23 mouse cellular contexts compared by ENCODE assay signal in the genomic region with DNA sequence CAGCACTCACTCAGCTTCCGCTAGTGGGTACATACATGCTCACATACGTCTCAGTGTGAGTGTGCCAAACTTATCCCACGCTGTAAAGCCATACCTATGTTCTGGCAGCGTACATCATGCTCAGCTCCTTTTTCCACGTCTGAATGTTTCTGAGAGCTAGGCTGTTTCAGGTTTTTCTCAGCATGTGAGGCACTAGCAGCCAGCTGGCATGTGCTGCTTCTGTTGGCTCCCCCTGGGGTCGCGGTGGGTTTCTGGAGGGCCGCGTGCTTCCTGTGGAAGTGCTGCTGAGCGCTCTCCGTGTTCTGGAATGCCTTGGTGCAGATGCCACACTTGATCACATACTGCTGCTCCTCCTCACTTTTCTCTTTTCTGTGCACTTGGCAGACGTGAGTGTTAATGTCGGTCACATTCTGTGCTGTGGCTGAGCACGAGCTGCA. TPM values are rescaled to one million over a fixed set of nuclear protein-coding genes. Genes with fewer than 3 reads are reported as not detected.
DNase-seq lines count a peak whose midpoint lies in the region; ATAC-seq lines count a peak whose summit lies in the region.
"Had no signal": no experiment of that assay in that cellular context is flagged by ENCODE, and none has a peak within 500 bp of the region (broad histone marks: within the 10 kb centered on the region; RNA-seq: fewer than 3 reads in every experiment).

No protein-coding gene starts in this region.

- H3K9me3 ChIP-seq in forebrain, embryonic 15.5 days: no peaks in the 10 kb centered on the region
- H3K9me3 ChIP-seq in forebrain, embryonic 11.5 days (ENCODE audit: control insufficient read depth, low read length): no peaks in the 10 kb centered on the region
- H3K9me3 ChIP-seq: heart, embryonic 12.5 days; hindbrain, embryonic 13.5 days; megakaryocyte, embryonic 14.5 days; stomach, embryonic 15.5 days had no signal

- no peak overlapping the region for H3K4me2 ChIP-seq in forebrain, embryonic 15.5 days (replicated peaks)
- no peak overlapping the region for H3K4me2 ChIP-seq in forebrain, embryonic 11.5 days (ENCODE audit: low read depth, low read length, severe bottlenecking)
- H3K4me2 ChIP-seq: heart, embryonic 12.5 days; hindbrain, embryonic 13.5 days; liver, embryonic 11.5 days; stomach, embryonic 15.5 days had no signal

- ATAC-seq in forebrain, embryonic 15.5 days (replicated peaks): no peak
- ATAC-seq in forebrain, embryonic 11.5 days (replicated peaks; ENCODE audit: low FRiP score): no peak
- ATAC-seq: intestine, embryonic 16.5 days had no signal

- peaks cover 37% of the 10 kb centered on the region for H3K36me3 ChIP-seq in forebrain, embryonic 15.5 days
- H3K36me3 ChIP-seq in forebrain, embryonic 11.5 days (ENCODE audit: control insufficient read depth, insufficient read depth, low read length): peaks cover 2% of the 10 kb centered on the region; the same call in 1 of the 2 replicates

- WGBS in forebrain, embryonic 15.5 days: 78% methylated on average over 14 of the region's 14 CpGs
- WGBS in forebrain, embryonic 11.5 days: 93% methylated on average over 14 of the region's 14 CpGs

- H3K27ac ChIP-seq in forebrain, embryonic 15.5 days (replicated peaks): 0 out of 2 replicates have a peak overlapping the region, but pooled peaks have one; percentile 11
- H3K27ac ChIP-seq in forebrain, embryonic 11.5 days (ENCODE audit: low read depth, low read length): no peak overlapping the region
- H3K27ac ChIP-seq: hindbrain, embryonic 13.5 days; stomach, embryonic 15.5 days had no signal

- intact Hi-C loops in gastrocnemius, postnatal 36 days (cut with DNase I): no loop called here

- no peak for DNase-seq in forebrain, embryonic 11.5 days (ENCODE audit: low spot score)
- peak; percentile 19 for DNase-seq in layer of hippocampus, adult 9-11 months
- no peak for DNase-seq in layer of hippocampus, postnatal 25 days (ENCODE audit: extremely low spot score in 1 of 2, low spot score in 1 of 2)
- peak; percentile 32 for DNase-seq in cerebellum, adult 9-11 months
- peak; percentile 58 to 61 for DNase-seq in cerebellum, postnatal 25 days
- no peak for DNase-seq in testis, postnatal 10 days (ENCODE audit: low spot score)
- DNase-seq in gastrocnemius, postnatal 36 days: no peak
- DNase-seq: adrenal gland, adult 8-10 months; embryo, embryonic 11 days; heart, postnatal 14 days; kidney, postnatal 36 days; lung, adult 18-20 months; lung, postnatal 14 days; midbrain, embryonic 14.5 days; right cerebral cortex, postnatal 25 days had no signal

- H3K9ac ChIP-seq in forebrain, embryonic 15.5 days (replicated peaks): no peak overlapping the region
- H3K9ac ChIP-seq in forebrain, embryonic 11.5 days (ENCODE audit: low read length): no peak overlapping the region
- H3K9ac ChIP-seq: heart, embryonic 12.5 days; hindbrain, embryonic 13.5 days; stomach, embryonic 15.5 days had no signal

- no peaks in the 10 kb centered on the region for H3K4me1 ChIP-seq in forebrain, embryonic 15.5 days
- H3K4me1 ChIP-seq in forebrain, embryonic 11.5 days (replicated peaks; ENCODE audit: control insufficient read depth, insufficient read depth, low read length): no peaks in the 10 kb centered on the region
- H3K4me1 ChIP-seq: heart, embryonic 12.5 days; hindbrain, embryonic 13.5 days; stomach, embryonic 15.5 days had no signal

- no peaks in the 10 kb centered on the region for H3K27me3 ChIP-seq in forebrain, embryonic 15.5 days
- no peaks in the 10 kb centered on the region for H3K27me3 ChIP-seq in forebrain, embryonic 11.5 days (ENCODE audit: control insufficient read depth, insufficient read depth, low read length)
- H3K27me3 ChIP-seq: heart, embryonic 12.5 days; hindbrain, embryonic 13.5 days; megakaryocyte, embryonic 14.5 days; stomach, embryonic 15.5 days had no signal

- no peak overlapping the region for H3K4me3 ChIP-seq in forebrain, embryonic 15.5 days
- no peak overlapping the region for H3K4me3 ChIP-seq in forebrain, embryonic 11.5 days (ENCODE audit: low read depth, low read length)
- H3K4me3 ChIP-seq: heart, embryonic 12.5 days; hindbrain, embryonic 13.5 days; megakaryocyte, embryonic 14.5 days; stomach, embryonic 15.5 days had no signal

RNA-seq across cellular contexts. Expression of a gene that starts 18.6 kb away (rescaled TPM):
- polyA plus RNA-seq in forebrain, embryonic 15.5 days (2015; fragmentation: Nextera tagmentation; extraction: Ambion mirVana): 23.7 and 25.0 TPM in 2 replicates
- polyA plus RNA-seq in forebrain, embryonic 11.5 days (2014; fragmentation: Nextera tagmentation; extraction: Ambion mirVana): 33.9 and 34.0 TPM in 2 replicates
- total RNA-seq in layer of hippocampus, postnatal 25 days (2021): 1 to 10 TPM; 8.7 to 9.8 TPM
- 10 to 100 TPM; 15.8 to 19.0 TPM for total RNA-seq in gastrocnemius, postnatal 36 days (2021)
- total RNA-seq: neutrophil, adult 5-6 weeks had no signal

RNA-seq across cellular contexts. Expression of a gene that starts 38.2 kb away (rescaled TPM):
- polyA plus RNA-seq in forebrain, embryonic 15.5 days (2015; fragmentation: Nextera tagmentation; extraction: Ambion mirVana): 44.4 and 47.0 TPM in 2 replicates
- 41.9 and 48.5 TPM in 2 replicates for polyA plus RNA-seq in forebrain, embryonic 11.5 days (2014; fragmentation: Nextera tagmentation; extraction: Ambion mirVana)
- 10 to 100 TPM; 45.6 to 52.3 TPM for total RNA-seq in layer of hippocampus, postnatal 25 days (2021)
- 10 to 100 TPM in 1 of 2 experiments, 1 to 10 TPM in 1; 7.7 to 10.2 TPM for total RNA-seq in gastrocnemius, postnatal 36 days (2021)

RNA-seq across cellular contexts. Expression of a gene that starts 56.5 kb away (rescaled TPM):
- 35.3 and 36.3 TPM in 2 replicates for polyA plus RNA-seq in forebrain, embryonic 15.5 days (2015; fragmentation: Nextera tagmentation; extraction: Ambion mirVana)
- 27.4 and 30.2 TPM in 2 replicates for polyA plus RNA-seq in forebrain, embryonic 11.5 days (2014; fragmentation: Nextera tagmentation; extraction: Ambion mirVana)
- total RNA-seq in layer of hippocampus, postnatal 25 days (2021): 10 to 100 TPM; 24.0 to 25.3 TPM
- total RNA-seq in gastrocnemius, postnatal 36 days (2021): 1 to 10 TPM; 4.2 to 5.1 TPM

Comparison
In these comparisons a context has a peak if more than half of its experiments do, and no peak if none do; other contexts are left out.
1. DNase-seq: peak in layer of hippocampus, adult 9-11 months (single experiment), cerebellum, adult 9-11 months (single experiment) and cerebellum, postnatal 25 days (2 of 2); none in forebrain, embryonic 11.5 days (single experiment), layer of hippocampus, postnatal 25 days (0 of 2), testis, postnatal 10 days (single experiment) and gastrocnemius, postnatal 36 days (0 of 2).
2. RNA of a gene that starts 38.2 kb away (total RNA-seq): 45.6 to 52.3 TPM in layer of hippocampus, postnatal 25 days; 7.7 to 10.2 TPM in gastrocnemius, postnatal 36 days; every median in the first group is over 4 times any median in the second.
3. RNA of a gene that starts 56.5 kb away (total RNA-seq): 24.0 to 25.3 TPM in layer of hippocampus, postnatal 25 days; 4.2 to 5.1 TPM in gastrocnemius, postnatal 36 days; every median in the first group is over 4 times any median in the second.